Mouse (Mus musculus) embryonic facial prominence, embryonic 14.5 days (tissue): ENCODE data around the gene Ssbp3. TPM values are rescaled to one million over a fixed set of nuclear protein-coding genes. Genes with fewer than 3 reads are reported as not detected.

ENCODE experiments used
- ATAC-seq: fragments of 200-750 bp; cut with Nextera tagmentation; 2 replicates; pipeline ENCODE4 v1.8.0; 2017; ENCODE audit warnings: low read depth, moderate number of reproducible peaks, moderate TSS enrichment
- DNase-seq: peaks from one replicate; pipeline ENCODE4 v3.0.0-alpha.2; 2015; ENCODE audit warnings: low spot score
- H3K27ac ChIP-seq: fragments of 300-500 bp; sonication (generic); replicated peaks from 2 replicates; pipeline ENCODE4 v1.5.1; 2014; ENCODE audit warnings: low read depth, mild to moderate bottlenecking, low read length, moderate library complexity
- H3K27me3 ChIP-seq: fragments of 300-500 bp; sonication (generic); replicated peaks from 2 replicates; pipeline ENCODE4 v1.6.1; 2014; ENCODE audit warnings: low read length; ENCODE audit not compliant: control insufficient read depth, insufficient read depth
- H3K36me3 ChIP-seq: fragments of 300-500 bp; sonication (generic); 2 replicates; pipeline ENCODE4 v1.6.1; 2014; ENCODE audit warnings: low read length, mixed read lengths; ENCODE audit not compliant: control insufficient read depth, insufficient read depth
- H3K4me1 ChIP-seq: fragments of 300-500 bp; sonication (generic); 2 replicates; pipeline ENCODE4 v1.6.1; 2014; ENCODE audit warnings: antibody characterized with exemption, low read length; ENCODE audit not compliant: control insufficient read depth, insufficient read depth
- H3K4me2 ChIP-seq: fragments of 300-500 bp; sonication (generic); 2 replicates; pipeline ENCODE4 v1.6.1; 2014; ENCODE audit warnings: low read depth, mild to moderate bottlenecking, low read length, moderate library complexity, mixed read lengths
- H3K4me3 ChIP-seq: fragments of 300-500 bp; sonication (generic); 2 replicates; pipeline ENCODE4 v1.5.1; 2014; ENCODE audit warnings: low read depth, mild to moderate bottlenecking, low read length
- H3K9ac ChIP-seq: fragments of 300-500 bp; sonication (generic); 2 replicates; pipeline ENCODE4 v1.6.1; 2014; ENCODE audit warnings: low read depth, mild to moderate bottlenecking, low read length, moderate library complexity, mixed read lengths
- H3K9me3 ChIP-seq: fragments of 300-500 bp; sonication (generic); 2 replicates; pipeline ENCODE4 v1.6.1; 2016; ENCODE audit warnings: low read length; ENCODE audit not compliant: control insufficient read depth
- WGBS: fragments of 180-500 bp; shearing (Covaris S2); extraction: QIAGEN DNeasy Blood & Tissue Kit; methylation state at CpG from one replicate; pipeline ENCODE4 v1.1.7; 2014; 5-methylcytosine and 5-hydroxymethylcytosine counted together
- polyA plus RNA-seq: library from polyadenylated mRNA; unstranded; fragments of >200 nt; fragmentation: Nextera tagmentation; extraction: Ambion mirVana; gene quantifications from 2 replicates; pipeline ENCODE4 v1.2.1, GENCODE M21; 2014

Gene Ssbp3
- polyA plus RNA-seq, 1 experiment from 2014 or later, result 72.9 TPM

DNA sequence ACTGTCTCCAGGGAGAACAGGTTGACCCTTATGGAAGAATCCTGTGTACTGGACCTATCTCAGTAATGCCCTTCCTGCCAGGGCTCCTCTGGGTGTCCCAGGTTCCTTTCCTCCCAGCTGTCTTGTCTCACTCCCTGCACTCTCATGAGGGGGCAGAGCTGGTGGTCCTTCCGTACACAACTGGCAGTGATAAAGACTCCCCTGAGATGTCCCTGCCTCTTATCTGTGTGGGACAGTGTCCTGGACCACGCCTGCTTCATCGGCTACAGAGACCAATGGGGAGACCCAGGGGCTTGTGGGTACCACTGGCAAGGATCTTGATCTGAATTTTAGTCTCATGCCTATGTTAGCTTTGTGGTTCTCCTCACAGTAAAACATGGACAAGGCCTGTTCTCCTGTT, 12.4 kb downstream of the Ssbp3 start:
- H3K9ac ChIP-seq, result no peak overlapping the region
- no peak for DNase-seq
- WGBS, result 77% methylated on average over 3 of the region's 3 CpGs
- no peaks in the 10 kb centered on the region for H3K27me3 ChIP-seq
- no peak for ATAC-seq
- no peaks in the 10 kb centered on the region for H3K9me3 ChIP-seq
- peaks cover 94% of the 10 kb centered on the region for H3K36me3 ChIP-seq
- no peak overlapping the region for H3K4me2 ChIP-seq
- H3K4me1 ChIP-seq, result peaks cover 11% of the 10 kb centered on the region
- H3K27ac ChIP-seq, result no peak overlapping the region
- H3K4me3 ChIP-seq, result no peak overlapping the region

DNA sequence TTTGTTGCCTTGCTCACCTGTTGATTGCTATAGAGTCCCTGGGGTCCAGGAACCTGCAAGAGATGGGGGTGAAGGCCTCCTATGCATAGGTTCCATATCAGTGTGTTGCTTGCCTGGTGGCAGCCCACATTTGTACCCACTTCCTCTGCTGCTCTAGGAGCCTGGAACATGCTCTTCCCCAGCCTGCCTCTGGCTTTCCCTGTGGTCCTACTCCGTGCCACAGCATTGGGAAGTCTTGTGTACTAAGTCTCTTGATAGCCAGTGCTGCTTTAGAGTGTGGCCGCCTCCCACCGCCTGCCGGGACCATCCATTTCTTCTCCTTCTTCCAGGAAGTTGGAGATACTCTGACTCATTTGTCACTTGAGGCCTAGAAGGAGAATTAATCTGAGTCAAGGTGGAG, 13.7 kb downstream of the Ssbp3 start:
- H3K9me3 ChIP-seq, result no peaks in the 10 kb centered on the region
- ATAC-seq, result no peak

DNA sequence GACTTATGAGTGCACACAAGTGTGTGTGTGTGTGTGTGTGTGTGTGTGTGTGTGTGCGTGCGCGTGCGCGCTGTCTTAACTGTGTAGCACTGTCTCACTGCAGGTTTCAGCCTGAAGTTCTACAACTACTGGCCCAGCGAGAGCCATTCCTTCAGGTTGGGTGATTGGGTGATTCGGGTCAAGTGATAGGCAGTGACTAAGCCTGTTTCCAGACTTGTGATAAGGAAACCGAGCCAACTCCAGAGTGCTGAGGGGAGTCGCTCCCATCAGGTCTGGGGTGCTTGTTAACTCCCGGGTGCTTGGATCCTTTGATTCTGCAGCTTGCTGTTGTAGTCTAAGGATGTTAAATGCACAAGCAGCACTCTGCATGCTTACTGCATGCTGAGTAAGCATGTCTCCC, 14.4 kb downstream of the Ssbp3 start:
- peaks cover 93% of the 10 kb centered on the region for H3K36me3 ChIP-seq
- 84% methylated on average over 10 of the region's 10 CpGs for WGBS

More for the DNA sequence above, 13.7 kb downstream of the Ssbp3 start:
- 86% methylated on average over 4 of the region's 4 CpGs for WGBS
- Histone ChIP-seq H3K9ac (no peak overlapping the region), H3K36me3 (peaks cover 93% of the 10 kb centered on the region), H3K27me3 (no peaks in the 10 kb centered on the region), H3K27ac (no peak overlapping the region), H3K4me1 (peaks cover 11% of the 10 kb centered on the region), H3K4me3 (no peak overlapping the region), H3K4me2 (no peak overlapping the region)
- DNase-seq, result no peak

DNA sequence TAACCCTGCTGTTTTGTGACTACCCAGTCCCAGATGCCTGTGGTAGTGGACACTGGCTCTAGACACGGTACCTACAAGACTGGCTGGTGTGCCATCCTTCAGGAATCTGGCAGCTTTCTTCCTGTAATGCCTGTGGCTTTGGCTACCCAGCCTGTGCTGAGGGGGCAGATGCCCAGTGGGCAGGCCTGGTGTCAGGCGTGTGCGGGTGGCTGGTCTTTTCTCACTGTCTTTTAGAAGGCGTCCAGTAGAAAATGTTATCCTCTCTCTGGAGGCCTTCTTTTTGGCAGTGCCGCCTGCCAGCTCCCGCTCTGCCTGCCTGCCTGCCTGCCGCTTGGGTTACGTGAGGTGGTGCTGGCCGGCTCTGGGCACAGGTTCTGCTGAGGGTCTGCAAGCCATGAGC, 15.9 kb downstream of the Ssbp3 start:
- Histone ChIP-seq H3K4me3 (no peak overlapping the region), H3K4me2 (no peak overlapping the region), H3K4me1 (peaks cover 2% of the 10 kb centered on the region), H3K9ac (peak overlapping the region; percentile 16; the same call in 1 of the 2 replicates), H3K9me3 (no peaks in the 10 kb centered on the region), H3K36me3 (peaks cover 83% of the 10 kb centered on the region), H3K27me3 (no peaks in the 10 kb centered on the region), H3K27ac (no peak overlapping the region)
- DNase-seq (no peak), ATAC-seq (no peak)
- WGBS, result 90% methylated on average over 9 of the region's 9 CpGs

More for the DNA sequence above, 14.4 kb downstream of the Ssbp3 start:
- H3K4me1 ChIP-seq, result peaks cover 11% of the 10 kb centered on the region
- DNase-seq, result no peak
- H3K9me3 ChIP-seq, result no peaks in the 10 kb centered on the region
- H3K27ac ChIP-seq, result no peak overlapping the region
- H3K27me3 ChIP-seq, result no peaks in the 10 kb centered on the region
- no peak overlapping the region for H3K4me3 ChIP-seq
- no peak overlapping the region for H3K4me2 ChIP-seq
- no peak for ATAC-seq
- H3K9ac ChIP-seq, result no peak overlapping the region

DNA sequence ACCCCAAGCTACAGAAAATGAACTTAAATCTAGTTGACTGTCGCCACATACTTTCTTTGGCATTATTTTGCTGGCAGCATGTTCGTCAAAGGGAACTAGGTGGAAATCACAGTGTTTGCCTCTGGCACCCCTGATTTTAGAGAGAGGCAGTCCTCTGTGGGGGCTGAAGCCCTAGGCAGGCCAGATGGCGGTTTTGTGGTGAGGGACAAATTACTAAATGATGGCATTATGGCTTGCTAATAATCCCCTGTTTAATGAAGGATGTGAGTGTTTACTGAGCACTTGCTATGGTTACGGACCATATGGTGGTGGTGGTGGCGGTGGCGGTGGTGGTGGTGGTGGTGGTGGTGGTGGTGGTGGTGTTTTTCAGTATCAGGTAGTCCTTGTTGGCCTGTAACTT, 16.5 kb downstream of the Ssbp3 start:
- Histone ChIP-seq H3K9me3 (no peaks in the 10 kb centered on the region), H3K9ac (no peak overlapping the region), H3K4me1 (no peaks in the 10 kb centered on the region), H3K4me2 (no peak overlapping the region), H3K27ac (no peak overlapping the region), H3K27me3 (no peaks in the 10 kb centered on the region), H3K36me3 (peaks cover 82% of the 10 kb centered on the region), H3K4me3 (no peak overlapping the region)
- no peak for ATAC-seq
- 83% methylated on average over 5 of the region's 6 CpGs for WGBS
- DNase-seq, result no peak

DNA sequence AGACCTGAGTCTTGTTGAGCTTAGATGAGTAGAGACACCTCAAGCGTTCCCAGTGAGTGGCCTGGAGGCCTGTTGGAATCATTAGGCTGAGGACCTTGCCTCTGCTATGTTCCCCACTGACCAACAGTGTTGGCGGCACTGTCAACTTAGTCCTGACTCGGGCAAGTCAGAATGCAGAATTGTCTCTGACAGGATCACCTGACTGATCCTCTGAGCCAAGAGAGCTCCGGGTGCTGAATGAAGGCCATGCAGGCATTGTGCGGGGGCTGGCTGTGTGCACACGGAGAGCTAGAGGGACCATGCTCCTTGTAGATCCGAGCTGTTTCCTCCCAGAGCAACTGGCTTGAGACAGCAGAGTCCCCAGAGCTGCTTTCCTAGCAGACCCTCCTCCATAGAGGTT, 18.5 kb downstream of the Ssbp3 start:
- H3K9me3 ChIP-seq, result no peaks in the 10 kb centered on the region
- H3K4me3 ChIP-seq, result no peak overlapping the region
- 69% methylated on average over 7 of the region's 7 CpGs for WGBS
- no peak overlapping the region for H3K27ac ChIP-seq
- no peaks in the 10 kb centered on the region; the same call in 1 of the 2 replicates for H3K4me1 ChIP-seq
- no peak overlapping the region for H3K9ac ChIP-seq
- H3K36me3 ChIP-seq, result peaks cover 78% of the 10 kb centered on the region
- no peaks in the 10 kb centered on the region for H3K27me3 ChIP-seq
- ATAC-seq (no peak), DNase-seq (no peak)
- H3K4me2 ChIP-seq, result no peak overlapping the region

DNA sequence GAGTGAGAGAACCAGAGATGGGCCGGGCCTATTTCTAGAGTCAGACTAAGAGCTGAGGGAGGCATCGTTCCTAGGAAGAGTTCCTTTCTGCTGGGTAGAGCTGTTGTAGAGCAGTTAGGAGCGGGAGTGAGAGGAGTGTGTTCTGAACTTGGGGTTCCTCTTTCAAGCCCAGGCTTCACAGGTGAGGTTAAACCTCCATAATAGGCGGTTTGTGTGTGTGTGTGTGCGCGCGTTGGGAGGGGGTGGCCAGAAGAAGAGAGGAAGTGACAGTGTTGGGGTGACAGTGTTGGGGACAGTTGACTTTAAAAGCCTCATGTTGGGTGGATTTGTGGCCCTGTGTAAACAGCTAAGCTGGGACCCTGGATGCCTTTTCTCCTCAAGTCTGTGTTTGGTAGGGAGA, 22.1 kb downstream of the Ssbp3 start:
- no peak for DNase-seq
- Histone ChIP-seq H3K27me3 (no peaks in the 10 kb centered on the region), H3K4me3 (no peak overlapping the region), H3K36me3 (peaks cover 64% of the 10 kb centered on the region), H3K4me2 (no peak overlapping the region), H3K4me1 (peaks cover 5% of the 10 kb centered on the region; the same call in 1 of the 2 replicates), H3K9ac (no peak overlapping the region), H3K27ac (no peak overlapping the region), H3K9me3 (no peaks in the 10 kb centered on the region)
- 86% methylated on average over 7 of the region's 7 CpGs for WGBS
- no peak for ATAC-seq

DNA sequence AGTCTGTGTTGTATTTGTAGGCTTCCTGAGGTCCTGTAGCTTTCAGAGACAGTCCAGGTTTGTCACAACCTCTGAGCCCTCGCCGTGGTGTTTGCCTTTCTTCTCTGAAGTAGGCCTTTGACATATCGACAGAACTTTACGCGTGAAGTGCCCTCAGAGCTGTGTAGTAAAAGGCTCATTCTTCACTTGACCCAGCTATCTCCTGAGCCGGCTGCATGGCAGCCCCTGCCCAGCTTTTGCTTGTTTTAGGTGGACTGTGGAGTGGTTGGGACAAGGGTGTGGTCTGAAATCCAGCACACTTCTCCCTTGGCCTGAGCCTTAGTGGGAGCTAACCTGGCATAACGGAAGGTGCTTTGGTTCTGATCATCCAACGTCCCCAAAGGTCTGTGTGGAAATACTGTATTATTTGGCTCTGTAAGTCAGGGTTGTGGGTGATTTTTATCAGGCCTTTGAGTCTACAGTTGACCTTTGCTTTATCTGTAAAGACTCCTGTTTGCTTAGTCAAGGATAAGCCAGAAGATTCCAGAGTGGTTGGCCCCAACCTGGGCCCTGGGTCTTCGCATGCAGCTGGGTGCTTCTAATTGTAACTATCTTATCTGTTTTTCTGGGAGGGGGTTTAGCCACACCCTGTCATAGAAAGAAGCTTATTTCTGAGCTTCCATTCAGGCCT, 23.4 kb downstream of the Ssbp3 start:
- DNase-seq, result no peak
- Histone ChIP-seq H3K27me3 (no peaks in the 10 kb centered on the region), H3K27ac (no peak overlapping the region), H3K9ac (no peak overlapping the region), H3K9me3 (no peaks in the 10 kb centered on the region), H3K36me3 (peaks cover 60% of the 10 kb centered on the region), H3K4me3 (no peak overlapping the region), H3K4me1 (peaks cover 16% of the 10 kb centered on the region), H3K4me2 (no peak overlapping the region)
- WGBS, result 74% methylated on average over 9 of the region's 9 CpGs
- no peak for ATAC-seq

DNA sequence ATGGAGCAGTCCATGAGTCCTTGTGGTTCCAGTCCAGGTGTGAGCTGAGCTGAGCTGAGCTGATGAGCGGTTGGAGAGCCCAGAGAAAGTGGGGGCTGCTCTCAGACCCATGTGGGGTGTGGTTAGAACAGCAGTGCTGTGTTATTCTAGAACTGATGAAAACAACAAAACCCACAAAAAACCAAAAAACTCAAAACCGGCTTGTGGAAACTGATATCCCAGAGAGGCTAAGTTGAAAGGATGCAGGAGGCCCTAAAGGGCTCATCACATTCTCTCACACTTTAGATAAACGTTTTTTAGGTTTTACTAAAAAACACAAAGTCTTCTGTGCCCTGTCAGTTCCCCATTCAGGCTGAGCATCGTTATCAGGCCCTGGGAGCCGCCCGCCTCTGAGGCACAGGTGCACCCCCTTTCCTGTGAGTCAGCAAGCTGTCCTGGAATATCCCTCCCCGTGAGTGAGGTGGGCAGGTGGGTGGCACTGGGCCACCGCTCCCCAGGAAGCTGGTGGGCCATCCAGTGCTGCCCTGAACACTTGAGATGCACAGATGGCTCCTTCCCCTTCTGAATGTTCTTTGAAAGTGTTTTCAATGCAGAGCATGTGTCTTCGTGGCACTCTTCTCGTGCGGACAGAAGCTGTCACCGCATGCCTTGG, 24.6 kb downstream of the Ssbp3 start:
- no peaks in the 10 kb centered on the region for H3K27me3 ChIP-seq
- 50% methylated on average over 12 of the region's 12 CpGs for WGBS
- ATAC-seq (no peak), DNase-seq (no peak)
- H3K4me3 ChIP-seq, result no peak overlapping the region
- no peak overlapping the region for H3K4me2 ChIP-seq
- H3K9me3 ChIP-seq, result no peaks in the 10 kb centered on the region
- H3K36me3 ChIP-seq, result peaks cover 51% of the 10 kb centered on the region
- H3K27ac ChIP-seq, result no peak overlapping the region
- peaks cover 25% of the 10 kb centered on the region for H3K4me1 ChIP-seq
- H3K9ac ChIP-seq, result 0 out of 2 replicates have a peak overlapping the region, but pooled peaks have one; percentile 8
